Mouse (Mus musculus) stomach, postnatal 0 days (tissue): ENCODE data around the gene Ubxn10. TPM values are rescaled to one million over a fixed set of nuclear protein-coding genes. Genes with fewer than 3 reads are reported as not detected.

Source experiments
- ATAC-seq: fragments of 200-750 bp; cut with Nextera tagmentation; 2 replicates; pipeline ENCODE4 v1.8.0; 2017; ENCODE audit not compliant: low FRiP score, low TSS enrichment
- DNase-seq: peaks from one replicate; pipeline ENCODE4 v3.0.0-alpha.2; 2016; ENCODE audit warnings: low spot score
- H3K27ac ChIP-seq: fragments of 300-500 bp; sonication (generic); replicated peaks from 2 replicates; pipeline ENCODE4 v1.5.1; 2014; ENCODE audit warnings: mild to moderate bottlenecking, control low read depth
- H3K27me3 ChIP-seq: fragments of 300-500 bp; sonication (generic); 2 replicates; pipeline ENCODE4 v1.6.1; 2014; ENCODE audit warnings: low read length; ENCODE audit not compliant: control insufficient read depth, insufficient read depth
- H3K36me3 ChIP-seq: fragments of 300-500 bp; sonication (generic); 2 replicates; pipeline ENCODE4 v1.6.1; 2014; ENCODE audit warnings: low read length, mixed read lengths; ENCODE audit not compliant: control insufficient read depth, insufficient read depth
- H3K4me1 ChIP-seq: fragments of 300-500 bp; sonication (generic); replicated peaks from 2 replicates; pipeline ENCODE4 v1.6.1; 2014; ENCODE audit warnings: antibody characterized with exemption; ENCODE audit not compliant: control insufficient read depth, insufficient read depth
- H3K4me2 ChIP-seq: fragments of 300-500 bp; sonication (generic); replicated peaks from 2 replicates; pipeline ENCODE4 v1.6.1; 2014; ENCODE audit warnings: low read depth, mild to moderate bottlenecking, control low read depth, moderate library complexity
- H3K4me3 ChIP-seq: fragments of 300-500 bp; sonication (generic); 2 replicates; pipeline ENCODE4 v1.5.1; 2014; ENCODE audit warnings: low read depth, low read length, control low read depth
- H3K9ac ChIP-seq: fragments of 300-500 bp; sonication (generic); 2 replicates; pipeline ENCODE4 v1.6.1; 2014; ENCODE audit warnings: mild to moderate bottlenecking, low read length, control low read depth, mixed read lengths
- H3K9me3 ChIP-seq: fragments of 300-500 bp; sonication (generic); 2 replicates; pipeline ENCODE4 v1.6.1; 2016; ENCODE audit warnings: low read length; ENCODE audit not compliant: control insufficient read depth
- CTCF ChIP-seq: IDR thresholded peaks from 2 replicates; pipeline ENCODE4 v1.5.1; 2016; ENCODE audit warnings: antibody characterized with exemption, low read depth, mild to moderate bottlenecking, moderate library complexity
- EP300 ChIP-seq: optimal IDR thresholded peaks from 2 replicates; pipeline ENCODE3; 2016; ENCODE audit warnings: antibody characterized with exemption
- WGBS: fragments of 180-500 bp; shearing (Covaris S2); extraction: QIAGEN DNeasy Blood & Tissue Kit; methylation state at CpG from one replicate; pipeline ENCODE4 v1.1.7; 2014; 5-methylcytosine and 5-hydroxymethylcytosine counted together
- polyA plus RNA-seq: library from polyadenylated mRNA; unstranded; fragments of >200 nt; fragmentation: Nextera tagmentation; extraction: Ambion mirVana; gene quantifications from 2 replicates; pipeline ENCODE4 v1.2.1, GENCODE M21; 2015

Gene Ubxn10
- polyA plus RNA-seq, 1 experiment from 2014 or later: 0.64 TPM

DNA sequence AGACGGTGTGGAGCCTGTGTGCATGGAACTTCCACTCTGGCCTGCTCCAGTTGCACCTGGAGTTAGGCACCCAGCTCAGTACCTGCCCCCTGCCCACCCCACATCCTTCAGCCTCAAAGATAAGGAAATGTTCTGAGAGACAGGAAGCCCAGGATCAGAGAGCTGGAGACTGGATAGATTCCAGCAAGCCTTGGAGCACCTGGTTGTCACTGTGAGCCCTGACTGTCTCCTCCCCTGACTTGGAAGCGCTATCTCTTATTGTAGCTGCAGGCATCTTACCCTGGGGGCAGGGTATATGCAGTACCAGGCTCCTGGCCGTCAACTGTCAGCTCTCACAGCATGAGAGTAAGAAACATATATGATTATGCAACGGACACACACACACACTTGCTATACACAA is 18.5 kb upstream of the Ubxn10 start:
- no peaks in the 10 kb centered on the region for H3K36me3 ChIP-seq
- DNase-seq (no peak), ATAC-seq (no peak)
- no peak overlapping the region for H3K27ac ChIP-seq
- H3K4me1 ChIP-seq: no peaks in the 10 kb centered on the region
- H3K9me3 ChIP-seq: no peaks in the 10 kb centered on the region
- H3K27me3 ChIP-seq: no peaks in the 10 kb centered on the region
- TF ChIP-seq CTCF (no peak), EP300 (no peak)
- WGBS: 64% methylated on average over 4 of the region's 4 CpGs
- H3K4me3 ChIP-seq: no peak overlapping the region
- H3K9ac ChIP-seq: no peak overlapping the region
- H3K4me2 ChIP-seq: no peak overlapping the region

- no peak overlapping the region for H3K9ac ChIP-seq
- no peaks in the 10 kb centered on the region for H3K9me3 ChIP-seq
- H3K4me1 ChIP-seq: no peaks in the 10 kb centered on the region
- DNase-seq (no peak), ATAC-seq (0 out of 2 replicates have a peak, but pooled peaks have one; percentile 45)
- TF ChIP-seq CTCF (no peak), EP300 (no peak)
- H3K36me3 ChIP-seq: no peaks in the 10 kb centered on the region
- H3K4me3 ChIP-seq: no peak overlapping the region
- no peaks in the 10 kb centered on the region for H3K27me3 ChIP-seq
- H3K27ac ChIP-seq: no peak overlapping the region
- 60% methylated on average over 9 of the region's 9 CpGs for WGBS
- H3K4me2 ChIP-seq: no peak overlapping the region
Observed at GRCm38 (mm10) chr4:138754432-138754831, 17.5 kb upstream of the Ubxn10 start.

DNA sequence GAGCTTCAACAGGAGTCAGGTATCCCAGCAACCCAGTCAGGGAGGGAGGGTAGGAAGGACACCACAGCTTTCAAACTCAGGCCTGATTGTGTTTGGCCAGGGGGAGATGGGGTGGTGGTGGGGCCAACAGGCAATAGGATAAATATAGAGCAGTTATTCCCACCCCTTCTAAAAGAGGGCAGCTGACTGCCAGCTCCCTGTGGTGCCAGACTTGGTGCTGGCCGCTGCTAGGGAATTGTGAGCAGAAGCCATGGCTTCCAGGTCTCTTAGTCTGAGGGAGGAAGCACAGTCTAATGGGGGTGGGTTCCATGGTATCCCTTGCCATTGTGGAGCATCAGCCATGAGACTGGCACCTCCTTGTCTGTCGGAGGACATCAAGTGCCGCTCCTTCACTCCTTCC is 16.6 kb upstream of the Ubxn10 start:
- ATAC-seq (no peak), DNase-seq (no peak)
- no peaks in the 10 kb centered on the region for H3K36me3 ChIP-seq
- H3K27ac ChIP-seq: no peak overlapping the region
- H3K9me3 ChIP-seq: no peaks in the 10 kb centered on the region
- H3K4me1 ChIP-seq: no peaks in the 10 kb centered on the region
- no peaks in the 10 kb centered on the region for H3K27me3 ChIP-seq
- TF ChIP-seq CTCF: no peak
- no peak for TF ChIP-seq EP300
- no peak overlapping the region for H3K9ac ChIP-seq
- H3K4me3 ChIP-seq: no peak overlapping the region
- 83% methylated on average over 3 of the region's 3 CpGs for WGBS
- H3K4me2 ChIP-seq: no peak overlapping the region

DNA sequence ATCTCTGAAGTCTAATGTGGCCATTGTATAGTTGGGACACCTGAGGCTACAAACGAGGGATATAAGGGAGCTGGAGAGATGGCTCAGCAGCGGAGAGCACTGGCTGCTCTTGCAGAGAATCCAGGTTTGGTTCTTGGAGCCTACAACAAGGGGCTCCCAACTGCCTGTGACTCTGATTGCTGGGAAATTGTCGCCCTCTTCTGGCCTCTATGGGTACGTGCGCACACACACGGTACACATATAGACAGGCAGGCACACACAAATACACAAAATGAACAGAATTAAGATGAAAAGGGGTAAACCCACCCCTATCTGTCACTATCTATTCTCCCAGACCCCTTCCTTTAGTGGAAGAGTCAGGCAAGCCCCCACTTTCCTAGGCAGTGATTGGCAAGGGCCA is 15.6 kb upstream of the Ubxn10 start:
- no peak overlapping the region for H3K27ac ChIP-seq
- no peaks in the 10 kb centered on the region for H3K36me3 ChIP-seq
- 96% methylated on average over 6 of the region's 6 CpGs for WGBS
- TF ChIP-seq EP300 (no peak), CTCF (no peak)
- H3K4me2 ChIP-seq: no peak overlapping the region
- DNase-seq: no peak
- H3K4me3 ChIP-seq: no peak overlapping the region
- H3K27me3 ChIP-seq: no peaks in the 10 kb centered on the region
- no peaks in the 10 kb centered on the region for H3K4me1 ChIP-seq
- H3K9me3 ChIP-seq: no peaks in the 10 kb centered on the region
- H3K9ac ChIP-seq: no peak overlapping the region
- ATAC-seq: no peak

GRCm38 (mm10) chr4:138748369-138749072 is 11.6 kb upstream of the Ubxn10 start:
- no peak overlapping the region for H3K9ac ChIP-seq
- TF ChIP-seq CTCF (peak; percentile 86), EP300 (no peak)
- no peak overlapping the region for H3K27ac ChIP-seq
- H3K4me2 ChIP-seq: no peak overlapping the region
- ATAC-seq (peak; percentile 31), DNase-seq (peak; percentile 45)
- no peaks in the 10 kb centered on the region for H3K9me3 ChIP-seq
- no peak overlapping the region for H3K4me3 ChIP-seq
- 50% methylated on average over 8 of the region's 8 CpGs for WGBS
- H3K27me3 ChIP-seq: no peaks in the 10 kb centered on the region
- H3K4me1 ChIP-seq: no peaks in the 10 kb centered on the region
- H3K36me3 ChIP-seq: no peaks in the 10 kb centered on the region

- Histone ChIP-seq H3K4me3 (no peak overlapping the region), H3K27me3 (no peaks in the 10 kb centered on the region), H3K36me3 (no peaks in the 10 kb centered on the region), H3K9ac (no peak overlapping the region), H3K27ac (no peak overlapping the region), H3K4me1 (no peaks in the 10 kb centered on the region), H3K4me2 (no peak overlapping the region), H3K9me3 (no peaks in the 10 kb centered on the region)
- ATAC-seq (peak; percentile 82), DNase-seq (peak; percentile 63)
- WGBS: 39% methylated on average over 10 of the region's 10 CpGs
- TF ChIP-seq EP300 (no peak), CTCF (peak; percentile 40; the same call in 1 of the 2 replicates)
Observed at GRCm38 (mm10) chr4:138747851-138748250, 10.9 kb upstream of the Ubxn10 start.
